Mouse (Mus musculus) cortical plate, adult 2 months (tissue): ENCODE measurements at regions not wholly inside any gene's neighbourhood (a gene's known extent, or its start where the extent isn't known, plus 50 kb on each side); places are given as distances from the start of the nearest gene placed in this dataset.

ENCODE experiments used
- H3K27ac ChIP-seq: fragments of 200-500 bp; 2 replicates; pipeline ENCODE4 v1.5.1; 2012; ENCODE audit warnings: low read length, control low read depth, inconsistent platforms; ENCODE audit not compliant: insufficient read depth
- H3K4me1 ChIP-seq: fragments of 200-500 bp; 2 replicates; pipeline ENCODE4 v1.6.1; 2011; ENCODE audit warnings: low read length; ENCODE audit not compliant: control insufficient read depth, insufficient read depth
- H3K4me3 ChIP-seq: fragments of 200-500 bp; 2 replicates; pipeline ENCODE4 v1.5.1; 2011; ENCODE audit warnings: mild to moderate bottlenecking, low read length, control low read depth; ENCODE audit not compliant: insufficient read depth
- CTCF ChIP-seq: fragments of 200-500 bp; IDR thresholded peaks from 2 replicates; pipeline ENCODE4 v1.5.1; 2011; ENCODE audit warnings: mild to moderate bottlenecking, control low read depth, low read length; ENCODE audit not compliant: insufficient read depth; ENCODE audit errors: extremely low read depth
- POLR2A ChIP-seq: fragments of 200-500 bp; IDR thresholded peaks from 2 replicates; pipeline ENCODE4 v1.6.1; 2011; ENCODE audit warnings: mild to moderate bottlenecking, low read length, control low read depth; ENCODE audit not compliant: insufficient read depth; ENCODE audit errors: extremely low read depth

- Histone ChIP-seq H3K4me3 (no peak overlapping the region), H3K27ac (no peak overlapping the region), H3K4me1 (no peaks in the 10 kb centered on the region)
- TF ChIP-seq POLR2A (no peak), CTCF (no peak)
Observed at GRCm38 (mm10) chr13:45181529-45182230, 103.2 kb downstream of the Gm9817 start.

DNA sequence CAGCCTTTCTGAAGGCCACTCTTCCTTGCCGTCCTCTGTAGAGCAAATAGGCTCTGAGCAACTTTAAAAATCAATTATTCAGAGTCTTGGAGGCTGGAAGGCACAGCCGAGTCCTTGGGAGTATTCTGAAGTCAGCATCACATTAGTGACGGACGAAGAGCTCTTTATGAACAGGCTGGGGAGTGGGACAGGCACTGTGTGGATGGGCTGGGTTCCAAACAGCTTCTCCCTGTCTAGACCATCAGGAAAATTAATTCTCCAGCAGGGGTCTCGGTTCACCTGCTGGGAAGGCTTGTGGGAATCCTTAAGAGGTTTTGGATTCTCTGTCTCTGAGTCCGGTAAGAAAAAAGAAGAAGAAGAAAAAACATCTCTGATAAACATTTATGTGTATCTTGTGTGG, 110.9 kb downstream of the Gm9817 start:
- Histone ChIP-seq H3K27ac (no peak overlapping the region), H3K4me3 (no peak overlapping the region), H3K4me1 (no peaks in the 10 kb centered on the region)
- TF ChIP-seq POLR2A (no peak), CTCF (no peak)

- no peak for TF ChIP-seq POLR2A
- TF ChIP-seq CTCF = no peak
- H3K4me3 ChIP-seq = no peak overlapping the region
- H3K27ac ChIP-seq = no peak overlapping the region
- H3K4me1 ChIP-seq = no peaks in the 10 kb centered on the region
Observed at GRCm38 (mm10) chr13:45190151-45190550, 111.7 kb downstream of the Gm9817 start.

DNA sequence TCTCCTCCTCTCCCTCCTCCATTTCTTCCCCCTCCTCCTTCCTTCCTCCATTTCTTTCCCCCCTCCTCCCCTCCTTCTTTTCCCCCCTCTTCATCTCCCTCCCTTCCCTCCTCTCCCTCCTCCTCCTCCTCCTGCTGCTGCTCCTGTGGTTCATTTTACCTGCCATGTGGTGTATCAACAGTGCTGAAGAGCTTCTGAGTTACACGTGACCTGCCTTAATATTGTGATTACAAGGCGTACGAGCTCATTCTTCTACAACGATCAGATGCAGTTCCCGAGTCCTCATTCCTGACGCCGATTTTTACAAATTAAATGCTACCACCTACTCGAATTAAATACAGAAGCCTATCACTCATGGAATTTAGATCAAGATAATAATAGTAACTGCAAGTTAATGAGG, 113.6 kb downstream of the Gm9817 start:
- TF ChIP-seq CTCF (no peak), POLR2A (no peak)
- H3K27ac ChIP-seq = no peak overlapping the region
- H3K4me3 ChIP-seq = no peak overlapping the region
- no peaks in the 10 kb centered on the region for H3K4me1 ChIP-seq

DNA sequence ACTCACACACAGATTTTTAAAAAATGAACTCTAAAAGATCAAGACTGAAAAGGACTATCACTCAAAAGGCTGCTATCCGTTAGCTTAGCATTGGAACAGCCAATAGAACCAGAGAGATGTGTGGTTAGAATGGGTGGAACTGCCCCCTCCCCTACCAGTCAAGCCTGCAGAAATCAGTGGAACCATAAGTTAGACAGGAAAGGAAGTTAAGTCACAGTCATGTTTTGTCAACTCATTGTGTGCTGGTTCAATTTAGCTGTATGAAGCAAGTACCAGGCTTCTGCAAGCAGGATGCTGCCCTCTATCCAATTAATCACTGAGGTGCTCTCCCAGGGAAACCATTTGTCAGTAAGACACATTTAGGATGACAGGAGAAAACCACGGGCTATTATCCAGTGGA, 117.1 kb downstream of the Gm9817 start:
- TF ChIP-seq CTCF = no peak
- TF ChIP-seq POLR2A = no peak
- Histone ChIP-seq H3K27ac (no peak overlapping the region), H3K4me3 (no peak overlapping the region), H3K4me1 (no peaks in the 10 kb centered on the region)

GRCm38 (mm10) chr13:45196363-45196762, 117.9 kb downstream of the Gm9817 start:
- no peak for TF ChIP-seq POLR2A
- TF ChIP-seq CTCF = no peak
- H3K4me1 ChIP-seq = no peaks in the 10 kb centered on the region
- no peak overlapping the region for H3K4me3 ChIP-seq
- no peak overlapping the region for H3K27ac ChIP-seq

DNA sequence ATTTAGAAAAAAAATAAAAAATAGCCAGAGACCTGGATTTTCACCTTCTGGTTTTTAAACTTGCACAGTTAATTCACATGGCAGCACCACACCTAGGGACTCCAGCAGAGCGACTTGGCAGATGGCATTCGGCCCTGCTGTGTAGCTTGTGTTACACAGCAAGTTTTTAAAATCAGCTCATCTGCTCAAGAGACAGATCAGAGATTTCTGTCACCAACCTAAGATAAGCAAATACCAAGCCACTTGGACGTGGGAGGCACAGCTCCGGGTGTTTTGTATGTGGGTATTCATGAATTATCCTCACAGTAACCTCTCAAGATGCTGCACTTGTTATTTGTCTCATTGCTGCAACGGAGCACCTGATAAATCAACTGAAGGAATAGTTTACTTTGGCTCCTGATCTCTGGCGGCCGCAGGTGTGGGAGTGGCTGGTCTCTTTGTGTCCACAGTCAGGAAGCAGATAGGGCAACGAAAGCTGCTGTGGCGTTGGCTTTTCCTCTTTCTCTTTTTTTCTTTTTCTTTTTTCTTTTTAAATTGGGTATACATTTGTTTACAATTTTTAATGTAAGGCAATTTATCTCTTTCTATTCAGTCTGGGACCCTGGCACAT, 122.1 kb downstream of the Gm9817 start:
- H3K4me1 ChIP-seq = no peaks in the 10 kb centered on the region
- H3K4me3 ChIP-seq = no peak overlapping the region
- no peak overlapping the region for H3K27ac ChIP-seq
- TF ChIP-seq POLR2A (no peak), CTCF (no peak)

DNA sequence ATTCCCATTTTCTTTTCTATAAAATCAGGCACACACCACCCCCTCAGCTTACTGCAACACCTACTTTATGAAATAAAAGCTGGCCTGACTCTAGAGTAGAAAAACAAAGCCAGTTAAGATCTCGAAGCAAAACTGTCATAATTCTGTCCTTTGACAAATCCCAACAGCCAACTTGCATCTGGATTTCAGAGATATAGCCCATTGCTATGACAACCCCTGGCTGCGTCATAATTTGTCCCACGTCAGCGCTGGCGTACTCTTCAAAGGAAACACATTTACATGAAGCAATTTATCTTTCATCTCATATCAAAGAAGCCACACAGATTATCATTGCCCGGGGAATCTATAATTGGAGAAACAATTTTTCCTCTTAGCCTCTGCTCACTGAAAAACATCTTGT, 126.4 kb downstream of the Gm9817 start:
- Histone ChIP-seq H3K4me1 (no peaks in the 10 kb centered on the region), H3K4me3 (no peak overlapping the region), H3K27ac (no peak overlapping the region)
- TF ChIP-seq CTCF = no peak
- TF ChIP-seq POLR2A = no peak

- TF ChIP-seq CTCF = no peak
- TF ChIP-seq POLR2A = no peak
- no peak overlapping the region for H3K27ac ChIP-seq
Observed at GRCm38 (mm10) chr13:45208540-45209197, 130.2 kb downstream of the Gm9817 start.

DNA sequence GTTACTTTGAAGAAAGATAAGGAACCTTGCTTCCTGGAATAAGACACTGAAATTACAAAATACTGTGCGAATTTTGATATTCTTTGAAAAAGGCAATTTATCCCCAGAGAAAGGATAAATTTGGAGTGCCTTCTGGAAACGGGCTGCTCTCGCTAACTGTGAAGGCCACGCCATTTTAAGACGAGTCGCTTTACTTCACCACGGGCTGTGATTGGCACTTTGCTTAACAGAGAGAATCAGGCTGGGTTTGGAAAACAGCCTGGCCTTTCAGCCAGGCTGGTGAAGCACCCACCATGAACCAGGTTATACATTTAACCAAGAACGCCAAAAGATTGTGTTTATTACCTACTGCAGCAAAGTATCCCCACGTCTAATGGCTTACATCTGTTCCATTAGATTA, 132.7 kb downstream of the Gm9817 start:
- TF ChIP-seq POLR2A (no peak), CTCF (no peak)
- H3K4me1 ChIP-seq = no peaks in the 10 kb centered on the region
- H3K27ac ChIP-seq = no peak overlapping the region
- H3K4me3 ChIP-seq = no peak overlapping the region

More at GRCm38 (mm10) chr13:45208540-45209197, 130.2 kb downstream of the Gm9817 start:
- Histone ChIP-seq H3K4me3 (no peak overlapping the region), H3K4me1 (no peaks in the 10 kb centered on the region)
